Comparison of ENCODE assay signal across 16 mouse cellular contexts in the genomic region with DNA sequence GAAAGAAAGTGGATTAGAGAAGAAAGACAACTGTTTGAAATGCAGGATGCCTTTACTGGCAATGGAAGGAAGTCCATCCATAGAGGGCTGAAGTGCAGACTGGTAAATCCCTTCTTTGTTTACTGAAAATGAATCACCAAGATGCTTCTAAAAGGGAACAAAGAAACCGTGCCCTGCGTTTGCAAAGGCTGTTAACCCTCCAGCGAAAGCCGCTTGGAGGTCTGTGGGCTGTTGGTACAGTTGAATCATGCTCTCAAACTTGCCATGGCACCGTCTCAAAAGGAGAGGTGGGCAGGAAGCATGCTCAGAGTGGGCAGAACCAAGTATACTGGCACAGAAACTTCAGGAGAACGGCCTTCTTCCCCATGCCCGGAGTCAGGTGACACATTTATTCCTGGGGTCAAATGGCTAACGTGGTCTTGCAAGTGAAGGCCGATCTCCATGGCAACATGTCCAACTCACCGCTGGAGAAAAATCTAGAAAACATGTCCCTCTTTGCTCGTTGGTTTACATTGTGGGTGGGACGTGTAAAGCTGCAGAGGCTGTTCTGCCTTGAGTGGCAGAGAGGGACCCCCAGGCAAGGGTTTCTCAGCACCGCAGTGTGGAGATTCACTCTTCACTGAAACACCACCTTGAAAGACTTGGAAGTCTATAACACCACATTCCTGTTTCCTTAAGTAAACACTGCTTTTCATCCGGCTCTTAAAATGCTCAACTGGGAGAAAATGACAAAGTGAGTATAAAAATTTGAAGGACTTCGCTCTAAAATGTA.
A peak's percentile ranks its signal among the peaks of the same experiment; 100 is the strongest.
DNase-seq lines count a peak whose midpoint lies in the region; ATAC-seq and TF ChIP-seq lines count a peak whose summit lies in the region.
"Had no signal": no experiment of that assay in that cellular context is flagged by ENCODE, and none has a peak within 500 bp of the region (broad histone marks: within the 10 kb centered on the region; RNA-seq: fewer than 3 reads in every experiment).

No protein-coding gene starts in this region.

- H3K9me3 ChIP-seq in hindbrain, postnatal 0 days (ENCODE audit: low read length) = no peaks in the 10 kb centered on the region
- H3K9me3 ChIP-seq in hindbrain, embryonic 10.5 days = no peaks in the 10 kb centered on the region
- H3K9me3 ChIP-seq in embryonic facial prominence, embryonic 15.5 days (replicated peaks) = no peaks in the 10 kb centered on the region
- no peaks in the 10 kb centered on the region for H3K9me3 ChIP-seq in midbrain, postnatal 0 days (ENCODE audit: low read length)
- H3K9me3 ChIP-seq in heart, embryonic 12.5 days (replicated peaks) = 0 out of 2 replicates have a peak, but pooled peaks cover 7% of the 10 kb centered on the region
- H3K9me3 ChIP-seq: heart, embryonic 10.5 days; limb, embryonic 15.5 days had no signal

- H3K4me3 ChIP-seq in hindbrain, postnatal 0 days (ENCODE audit: low read length) = no peak overlapping the region
- H3K4me3 ChIP-seq in hindbrain, embryonic 10.5 days = no peak overlapping the region
- H3K4me3 ChIP-seq in embryonic facial prominence, embryonic 15.5 days (replicated peaks) = no peak overlapping the region
- no peak overlapping the region for H3K4me3 ChIP-seq in midbrain, postnatal 0 days (ENCODE audit: low read depth, low read length)
- no peak overlapping the region for H3K4me3 ChIP-seq in heart, embryonic 12.5 days
- H3K4me3 ChIP-seq: heart, embryonic 10.5 days; limb, embryonic 15.5 days had no signal

- intact Hi-C loops in gastrocnemius, postnatal 36 days (cut with DNase I) = no loop called here

- H3K27me3 ChIP-seq in hindbrain, postnatal 0 days (ENCODE audit: insufficient read depth, low read length) = no peaks in the 10 kb centered on the region
- no peaks in the 10 kb centered on the region for H3K27me3 ChIP-seq in hindbrain, embryonic 10.5 days (ENCODE audit: insufficient read depth, poor library complexity, severe bottlenecking)
- H3K27me3 ChIP-seq in embryonic facial prominence, embryonic 15.5 days = no peaks in the 10 kb centered on the region
- no peaks in the 10 kb centered on the region for H3K27me3 ChIP-seq in midbrain, postnatal 0 days (ENCODE audit: insufficient read depth, low read length)
- H3K27me3 ChIP-seq in heart, embryonic 12.5 days (replicated peaks) = no peaks in the 10 kb centered on the region
- H3K27me3 ChIP-seq: limb, embryonic 15.5 days had no signal

- no peak overlapping the region for H3K4me2 ChIP-seq in hindbrain, postnatal 0 days (ENCODE audit: low read depth, low read length)
- no peak overlapping the region for H3K4me2 ChIP-seq in embryonic facial prominence, embryonic 15.5 days (replicated peaks)
- no peak overlapping the region for H3K4me2 ChIP-seq in midbrain, postnatal 0 days (ENCODE audit: low read depth, low read length, poor library complexity, severe bottlenecking)
- no peak overlapping the region for H3K4me2 ChIP-seq in heart, embryonic 12.5 days
- H3K4me2 ChIP-seq: limb, embryonic 15.5 days had no signal

- 59% methylated on average over 15 of the region's 15 CpGs for WGBS in hindbrain, postnatal 0 days
- WGBS in hindbrain, embryonic 10.5 days = 81% methylated on average over 15 of the region's 15 CpGs
- WGBS in embryonic facial prominence, embryonic 15.5 days = 67% methylated on average over 15 of the region's 15 CpGs
- WGBS in midbrain, postnatal 0 days = 49% methylated on average over 15 of the region's 15 CpGs
- 81% methylated on average over 15 of the region's 15 CpGs for WGBS in heart, embryonic 12.5 days

- no peak for TF ChIP-seq CTCF in hindbrain, postnatal 0 days (IDR thresholded peaks at IDR 0.05; ENCODE audit: low read depth)
- no peak for TF ChIP-seq CTCF in midbrain, postnatal 0 days (IDR thresholded peaks at IDR 0.05)

- ATAC-seq in hindbrain, postnatal 0 days = no peak
- ATAC-seq in embryonic facial prominence, embryonic 15.5 days (ENCODE audit: insufficient number of reproducible peaks, low FRiP score, low TSS enrichment, low read depth) = no peak
- ATAC-seq in midbrain, postnatal 0 days (ENCODE audit: low FRiP score) = no peak
- no peak for ATAC-seq in heart, embryonic 12.5 days (ENCODE audit: insufficient number of reproducible peaks, low FRiP score)
- ATAC-seq: liver, postnatal 0 days had no signal

- H3K9ac ChIP-seq in hindbrain, postnatal 0 days (replicated peaks; ENCODE audit: low read length) = no peak overlapping the region
- no peak overlapping the region for H3K9ac ChIP-seq in embryonic facial prominence, embryonic 15.5 days
- H3K9ac ChIP-seq in midbrain, postnatal 0 days (replicated peaks; ENCODE audit: low read length, poor library complexity, severe bottlenecking) = no peak overlapping the region
- H3K9ac ChIP-seq in heart, embryonic 12.5 days = no peak overlapping the region
- H3K9ac ChIP-seq: limb, embryonic 15.5 days; liver, postnatal 0 days had no signal

- H3K27ac ChIP-seq in hindbrain, postnatal 0 days = no peak overlapping the region
- no peak overlapping the region for H3K27ac ChIP-seq in hindbrain, embryonic 10.5 days
- peak overlapping the region; percentile 52; the same call in 1 of the 2 replicates for H3K27ac ChIP-seq in embryonic facial prominence, embryonic 15.5 days (replicated peaks)
- H3K27ac ChIP-seq in midbrain, postnatal 0 days (ENCODE audit: low read depth, low read length) = no peak overlapping the region
- H3K27ac ChIP-seq in heart, embryonic 12.5 days (ENCODE audit: poor library complexity, severe bottlenecking) = no peak overlapping the region
- H3K27ac ChIP-seq: heart, embryonic 10.5 days; limb, embryonic 15.5 days had no signal

- H3K36me3 ChIP-seq in hindbrain, postnatal 0 days (ENCODE audit: insufficient read depth, low read length) = no peaks in the 10 kb centered on the region
- H3K36me3 ChIP-seq in hindbrain, embryonic 10.5 days = no peaks in the 10 kb centered on the region
- H3K36me3 ChIP-seq in embryonic facial prominence, embryonic 15.5 days = no peaks in the 10 kb centered on the region
- H3K36me3 ChIP-seq in midbrain, postnatal 0 days (ENCODE audit: insufficient read depth, low read length) = no peaks in the 10 kb centered on the region
- H3K36me3 ChIP-seq in heart, embryonic 12.5 days = no peaks in the 10 kb centered on the region
- H3K36me3 ChIP-seq: heart, embryonic 10.5 days; limb, embryonic 15.5 days had no signal

- H3K4me1 ChIP-seq in hindbrain, postnatal 0 days (ENCODE audit: insufficient read depth, low read length) = no peaks in the 10 kb centered on the region
- H3K4me1 ChIP-seq in hindbrain, embryonic 10.5 days (replicated peaks) = no peaks in the 10 kb centered on the region
- H3K4me1 ChIP-seq in embryonic facial prominence, embryonic 15.5 days = no peaks in the 10 kb centered on the region
- H3K4me1 ChIP-seq in midbrain, postnatal 0 days (ENCODE audit: insufficient read depth, low read length) = no peaks in the 10 kb centered on the region
- H3K4me1 ChIP-seq in heart, embryonic 12.5 days (replicated peaks) = no peaks in the 10 kb centered on the region
- H3K4me1 ChIP-seq: heart, embryonic 10.5 days; limb, embryonic 15.5 days had no signal

- DNase-seq in hindbrain, postnatal 0 days (ENCODE audit: low spot score) = peak; percentile 19
- no peak for DNase-seq in hindbrain, embryonic 10.5 days (ENCODE audit: low spot score)
- peak; percentile 18 for DNase-seq in R1 (ENCODE audit: low read depth, low spot score)
- DNase-seq in midbrain, postnatal 0 days (ENCODE audit: low spot score) = peak; percentile 28
- DNase-seq in gastrocnemius, postnatal 36 days = no peak
- DNase-seq: adrenal gland, adult 2 months; cerebellum, adult 11 months; cerebellum, postnatal 25 days; kidney, adult 9 months; kidney, postnatal 36 days; liver, postnatal 0 days; retina, postnatal 1 day had no signal

Comparison
In these comparisons a context has a peak if more than half of its experiments do, and no peak if none do; other contexts are left out.
1. DNase-seq: peak in hindbrain, postnatal 0 days (single experiment), R1 (single experiment) and midbrain, postnatal 0 days (single experiment); none in hindbrain, embryonic 10.5 days (single experiment) and gastrocnemius, postnatal 36 days (0 of 2).